Mouse (Mus musculus): ENCODE data around the gene Grap.

- no peak for TF ChIP-seq NANOG (IDR thresholded peaks at IDR 0.05; ENCODE audit: borderline replicate concordance, low read length)
- no peak for TF ChIP-seq CTCF (conservative IDR thresholded peaks at IDR 0.05; ENCODE audit: low read length)
- no peak for TF ChIP-seq POU5F1 (IDR thresholded peaks at IDR 0.05; ENCODE audit: borderline replicate concordance, low read length)
These were observed 3.4 kb upstream of the Grap start for GRCm38 (mm10) chr11:61649626-61650025.
